Mouse (Mus musculus) C2C12 (cell line): ENCODE results near the gene Etfb. TPM values are rescaled to one million over a fixed set of nuclear protein-coding genes. Genes with fewer than 3 reads are reported as not detected.

Experiments used
- H3K27me3 ChIP-seq: one replicate; pipeline ENCODE4 v1.6.1; 2011; ENCODE audit not compliant: control insufficient read depth, insufficient read depth, insufficient read length
- H3K36me3 ChIP-seq: one replicate; pipeline ENCODE4 v1.6.1; 2011; ENCODE audit not compliant: control insufficient read depth, insufficient read depth
- H3K4me3 ChIP-seq: one replicate; pipeline ENCODE4 v1.5.1; 2011; ENCODE audit warnings: mild to moderate bottlenecking, control low read depth; ENCODE audit not compliant: poor library complexity, insufficient read depth, severe bottlenecking
- H3K79me2 ChIP-seq: one replicate; pipeline ENCODE4 v1.6.1; 2011; ENCODE audit not compliant: control insufficient read depth, insufficient read depth
- H3K79me3 ChIP-seq: one replicate; pipeline ENCODE4 v1.6.1; 2011; ENCODE audit warnings: low read depth, control low read depth
- H3ac ChIP-seq: one replicate; pipeline ENCODE3; 2011; ENCODE audit warnings: low read depth; ENCODE audit not compliant: control insufficient read depth, insufficient read length
- CEBPB ChIP-seq: IDR thresholded peaks from one replicate; pipeline ENCODE4 v1.6.1; 2011; ENCODE audit warnings: low read depth, mild to moderate bottlenecking, control low read depth, moderate library complexity
- CTCF ChIP-seq: IDR thresholded peaks from one replicate; pipeline ENCODE4 v1.5.1; 2011; ENCODE audit not compliant: control insufficient read depth, insufficient read depth, insufficient read length
- FOSL1 ChIP-seq: IDR thresholded peaks from one replicate; pipeline ENCODE4 v1.8.0; 2011; ENCODE audit warnings: mild to moderate bottlenecking, low read length; ENCODE audit not compliant: poor library complexity, insufficient read depth, severe bottlenecking
- MAX ChIP-seq: IDR thresholded peaks from one replicate; pipeline ENCODE4 v1.6.1; 2011; ENCODE audit warnings: mild to moderate bottlenecking, control low read depth
- MYOD1 ChIP-seq: IDR thresholded peaks from one replicate; pipeline ENCODE4 v1.6.1; 2011; ENCODE audit warnings: low read depth; ENCODE audit not compliant: control insufficient read depth, insufficient read length
- MYOG ChIP-seq: IDR thresholded peaks from one replicate; pipeline ENCODE4 v1.6.1; 2011; ENCODE audit not compliant: control insufficient read depth, insufficient read length; ENCODE audit errors: extremely low read depth
- USF1 ChIP-seq: IDR thresholded peaks from one replicate; pipeline ENCODE4 v1.6.1; 2011; ENCODE audit warnings: low read depth, mild to moderate bottlenecking, control low read depth, moderate library complexity
- polyA plus RNA-seq: library from polyadenylated mRNA; unstranded; fragments of >200 nt; fragmentation: generic; extraction: Trizol; gene quantifications from one replicate; pipeline ENCODE4 v1.2.1, GENCODE M21; 2012; ENCODE audit warnings: missing spikeins

Etfb gene
- polyA plus RNA-seq, 1 experiment = 296 TPM

- Histone ChIP-seq H3K79me2 (no peaks in the 10 kb centered on the region), H3K4me3 (peak overlapping the region; percentile 38), H3ac (peak overlapping the region; percentile 61), H3K27me3 (no peaks in the 10 kb centered on the region), H3K36me3 (no peaks in the 10 kb centered on the region), H3K79me3 (no peaks in the 10 kb centered on the region)
- TF ChIP-seq CEBPB (no peak), MYOG (no peak), USF1 (no peak), MAX (no peak), MYOD1 (no peak), CTCF (no peak), FOSL1 (no peak)
Measured at GRCm38 (mm10) chr7:43465344-43466098, 21.6 kb downstream of the Etfb start.

- H3K27me3 ChIP-seq = no peaks in the 10 kb centered on the region
- no peaks in the 10 kb centered on the region for H3K79me3 ChIP-seq
- TF ChIP-seq FOSL1 (no peak), CTCF (peak; percentile 96)
- H3K36me3 ChIP-seq = no peaks in the 10 kb centered on the region
- peak overlapping the region; percentile 61 for H3ac ChIP-seq
- no peaks in the 10 kb centered on the region for H3K79me2 ChIP-seq
- peak overlapping the region; percentile 38 for H3K4me3 ChIP-seq
Measured at GRCm38 (mm10) chr7:43466099-43466694, 22.3 kb downstream of the Etfb start.

DNA sequence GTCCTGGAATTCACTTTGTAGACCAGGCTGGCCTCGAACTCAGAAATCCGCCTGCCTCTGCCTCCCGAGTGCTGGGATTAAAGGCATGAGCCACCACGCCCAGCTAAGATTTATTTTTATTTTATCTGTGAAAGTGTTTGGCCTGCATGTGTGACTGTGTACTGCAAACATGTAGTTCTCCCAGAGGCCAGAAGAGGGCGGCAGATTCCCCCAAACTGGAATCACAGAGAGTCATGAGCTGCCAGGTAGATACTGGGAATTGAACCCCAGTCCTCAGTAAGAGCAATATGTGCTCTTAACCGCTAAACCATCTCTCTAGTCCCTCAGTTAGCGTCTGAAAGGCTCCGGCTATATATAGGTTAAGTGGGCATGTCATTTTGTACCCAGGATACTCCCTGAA, 26.5 kb downstream of the Etfb start:
- H3K27me3 ChIP-seq = no peaks in the 10 kb centered on the region
- no peaks in the 10 kb centered on the region for H3K79me2 ChIP-seq
- no peak for TF ChIP-seq FOSL1
- no peak for TF ChIP-seq MYOG
- no peak for TF ChIP-seq USF1
- no peak for TF ChIP-seq CEBPB
- no peaks in the 10 kb centered on the region for H3K36me3 ChIP-seq
- no peak overlapping the region for H3ac ChIP-seq
- H3K4me3 ChIP-seq = no peak overlapping the region
- H3K79me3 ChIP-seq = no peaks in the 10 kb centered on the region

DNA sequence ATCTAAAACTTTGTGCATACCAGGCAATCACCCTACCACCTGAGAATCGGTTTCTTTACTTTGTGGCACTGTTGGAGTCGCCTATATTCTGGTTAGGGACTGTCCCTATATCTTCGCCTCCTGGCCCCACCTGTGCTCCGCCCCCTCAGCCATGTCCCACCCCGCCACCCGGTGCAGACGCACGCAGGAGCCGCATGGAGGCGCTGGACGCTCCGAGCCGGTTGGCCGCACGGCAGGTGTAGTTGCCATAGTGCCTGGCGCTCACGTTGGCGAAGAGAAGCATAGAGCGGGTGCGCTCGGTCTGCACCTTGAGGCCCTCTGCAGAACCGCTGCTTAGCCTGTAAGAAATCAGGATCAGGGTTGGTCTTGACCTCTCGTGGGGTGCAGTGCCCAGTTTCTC, 31.8 kb downstream of the Etfb start:
- Histone ChIP-seq H3K79me2 (no peaks in the 10 kb centered on the region), H3K79me3 (no peaks in the 10 kb centered on the region), H3K27me3 (no peaks in the 10 kb centered on the region), H3ac (no peak overlapping the region), H3K36me3 (no peaks in the 10 kb centered on the region), H3K4me3 (no peak overlapping the region)
- TF ChIP-seq CTCF (no peak), MYOD1 (no peak), MYOG (no peak), MAX (no peak), USF1 (no peak), CEBPB (no peak)

GRCm38 (mm10) chr7:43476376-43476775, 32.5 kb downstream of the Etfb start:
- Histone ChIP-seq H3K79me3 (no peaks in the 10 kb centered on the region), H3ac (no peak overlapping the region), H3K36me3 (no peaks in the 10 kb centered on the region), H3K79me2 (no peaks in the 10 kb centered on the region), H3K27me3 (no peaks in the 10 kb centered on the region), H3K4me3 (no peak overlapping the region)
- TF ChIP-seq MYOD1 = no peak
- TF ChIP-seq USF1 = no peak
- TF ChIP-seq MYOG = no peak
- TF ChIP-seq MAX = no peak
- no peak for TF ChIP-seq CEBPB
- no peak for TF ChIP-seq CTCF
- TF ChIP-seq FOSL1 = no peak

GRCm38 (mm10) chr7:43481191-43481590, 37.3 kb downstream of the Etfb start:
- Histone ChIP-seq H3K27me3 (no peaks in the 10 kb centered on the region), H3ac (no peak overlapping the region), H3K79me2 (no peaks in the 10 kb centered on the region), H3K4me3 (no peak overlapping the region), H3K36me3 (no peaks in the 10 kb centered on the region), H3K79me3 (no peaks in the 10 kb centered on the region)
- TF ChIP-seq FOSL1 (peak; percentile 78), CTCF (no peak), MAX (peak; percentile 60)
